ENCODE assay signal across 7 mouse cellular contexts in genomic region chr12:76547409-76548081, GRCm38 (mm10). TPM values are rescaled to one million over a fixed set of nuclear protein-coding genes. Genes with fewer than 3 reads are reported as not detected.
DNase-seq lines count a peak whose midpoint lies in the region; ATAC-seq and TF ChIP-seq lines count a peak whose summit lies in the region.

No protein-coding gene starts in this region.

- H3K9ac ChIP-seq in intestine, embryonic 14.5 days (ENCODE audit: low read length) = peak overlapping the region; percentile 11; the same call in 1 of the 2 replicates
- H3K9ac ChIP-seq in lung, postnatal 0 days (replicated peaks; ENCODE audit: low read depth) = no peak overlapping the region

- no peak for TF ChIP-seq POLR2A in bone marrow, adult 2 months (IDR thresholded peaks at IDR 0.05; ENCODE audit: borderline replicate concordance, control insufficient read depth, low read depth, low read length)

- peak overlapping the region; percentile 78 for H3K27ac ChIP-seq in bone marrow, adult 2 months (ENCODE audit: control insufficient read depth, insufficient read depth, low read depth, low read length, poor library complexity)
- H3K27ac ChIP-seq in embryonic facial prominence, embryonic 10.5 days (replicated peaks) = peak overlapping the region; percentile 74
- peak overlapping the region; percentile 84 for H3K27ac ChIP-seq in intestine, embryonic 14.5 days (ENCODE audit: low read depth)
- peak overlapping the region; percentile 67 for H3K27ac ChIP-seq in lung, postnatal 0 days (ENCODE audit: low read length)

- H3K4me1 ChIP-seq in bone marrow, adult 2 months (ENCODE audit: control insufficient read depth, insufficient read depth, low read length) = peaks cover 9% of the 10 kb centered on the region
- peaks cover 50% of the 10 kb centered on the region for H3K4me1 ChIP-seq in embryonic facial prominence, embryonic 10.5 days
- peaks cover 38% of the 10 kb centered on the region for H3K4me1 ChIP-seq in intestine, embryonic 14.5 days (replicated peaks; ENCODE audit: control insufficient read depth, insufficient read depth, low read length)
- H3K4me1 ChIP-seq in lung, postnatal 0 days (ENCODE audit: insufficient read depth, low read depth, low read length) = peaks cover 9% of the 10 kb centered on the region; the same call in 1 of the 2 replicates

- peak overlapping the region; percentile 44 for H3K4me2 ChIP-seq in intestine, embryonic 14.5 days (ENCODE audit: low read length)
- peak overlapping the region; percentile 44 for H3K4me2 ChIP-seq in lung, postnatal 0 days (replicated peaks; ENCODE audit: low read depth, low read length)

- WGBS in bone marrow, adult 2 months = 36% methylated on average over 13 of the region's 13 CpGs
- WGBS in embryonic facial prominence, embryonic 10.5 days = 12% methylated on average over 13 of the region's 13 CpGs
- 29% methylated on average over 13 of the region's 13 CpGs for WGBS in intestine, embryonic 14.5 days
- 38% methylated on average over 13 of the region's 13 CpGs for WGBS in lung, postnatal 0 days

- peaks cover 54% of the 10 kb centered on the region for H3K27me3 ChIP-seq in embryonic facial prominence, embryonic 10.5 days (replicated peaks; ENCODE audit: low read depth, poor library complexity, severe bottlenecking)
- H3K27me3 ChIP-seq in intestine, embryonic 14.5 days (replicated peaks; ENCODE audit: control insufficient read depth, insufficient read depth, low read length) = no peaks in the 10 kb centered on the region
- H3K27me3 ChIP-seq in lung, postnatal 0 days (replicated peaks; ENCODE audit: insufficient read depth, low read length) = no peaks in the 10 kb centered on the region

- H3K4me3 ChIP-seq in bone marrow, adult 2 months (replicated peaks; ENCODE audit: control insufficient read depth, low read depth, low read length) = peak overlapping the region; percentile 49
- peak overlapping the region; percentile 40; the same call in 1 of the 2 replicates for H3K4me3 ChIP-seq in embryonic facial prominence, embryonic 10.5 days
- H3K4me3 ChIP-seq in intestine, embryonic 14.5 days (ENCODE audit: low read depth, low read length) = no peak overlapping the region
- H3K4me3 ChIP-seq in lung, postnatal 0 days (ENCODE audit: low read depth, low read length) = no peak overlapping the region

- ATAC-seq in intestine, embryonic 14.5 days (replicated peaks; ENCODE audit: low FRiP score, low TSS enrichment, low read depth) = peak; percentile 77
- peak; percentile 88 for ATAC-seq in lung, postnatal 0 days

- TF ChIP-seq EP300 in lung, postnatal 0 days (IDR thresholded peaks at IDR 0.05) = no peak

- peak; percentile 61 for DNase-seq in embryonic facial prominence, embryonic 10.5 days (ENCODE audit: low spot score)
- peak; percentile 80 for DNase-seq in intestine, embryonic 14.5 days (ENCODE audit: low spot score)
- DNase-seq in lung, postnatal 0 days (ENCODE audit: low spot score) = peak; percentile 92
- peak; percentile 43 to 47 for DNase-seq in thymus, postnatal 10 days (ENCODE audit: low spot score in 2 of 2)
- DNase-seq in left cerebral cortex, postnatal 25 days (ENCODE audit: low spot score in 2 of 2) = no peak
- DNase-seq in spleen, postnatal 14 days (ENCODE audit: low spot score in 2 of 2) = no peak

- H3K9me3 ChIP-seq in embryonic facial prominence, embryonic 10.5 days = no peaks in the 10 kb centered on the region
- no peaks in the 10 kb centered on the region for H3K9me3 ChIP-seq in intestine, embryonic 14.5 days (ENCODE audit: control insufficient read depth, low read length)
- H3K9me3 ChIP-seq in lung, postnatal 0 days (ENCODE audit: low read length) = no peaks in the 10 kb centered on the region

- no peak for TF ChIP-seq CTCF in bone marrow, adult 2 months (IDR thresholded peaks at IDR 0.05; ENCODE audit: control insufficient read depth, insufficient read depth, low read length)
- TF ChIP-seq CTCF in lung, postnatal 0 days (IDR thresholded peaks at IDR 0.05) = no peak

- intact Hi-C loops in left cerebral cortex, postnatal 25 days (cut with DNase I) = loop anchor here (2.0 to 5.0 kb wide), 2 partner anchors 47 to 180 kb away; partner anchors contain the start of gene Zbtb25

- H3K36me3 ChIP-seq in embryonic facial prominence, embryonic 10.5 days (replicated peaks) = no peaks in the 10 kb centered on the region
- H3K36me3 ChIP-seq in intestine, embryonic 14.5 days (ENCODE audit: control insufficient read depth, insufficient read depth, low read length) = no peaks in the 10 kb centered on the region
- no peaks in the 10 kb centered on the region for H3K36me3 ChIP-seq in lung, postnatal 0 days (ENCODE audit: insufficient read depth, low read length)

RNA-seq across cellular contexts. Expression of gene Plekhg3, which starts 16.9 kb away (rescaled TPM):
- polyA plus RNA-seq in bone marrow, adult 2 months (2011; ENCODE audit: insufficient read depth, insufficient read length, low replicate concordance, missing spikeins) = 9.6 and 24.0 TPM in 2 replicates
- polyA plus RNA-seq in embryonic facial prominence, embryonic 10.5 days (2016; fragmentation: Nextera tagmentation; extraction: Ambion mirVana) = 3.3 and 3.9 TPM in 2 replicates
- polyA plus RNA-seq in intestine, embryonic 14.5 days (2014; fragmentation: Nextera tagmentation; extraction: Ambion mirVana) = 9.5 and 10.4 TPM in 2 replicates
- polyA plus RNA-seq in lung, postnatal 0 days (2015; fragmentation: Nextera tagmentation; extraction: Ambion mirVana) = 2.1 and 2.9 TPM in 2 replicates
- 10 to 100 TPM; 11.4 to 11.9 TPM for total RNA-seq in left cerebral cortex, postnatal 25 days (2021)

Comparison
In these comparisons a context has a peak if more than half of its experiments do, and no peak if none do; other contexts are left out.
1. H3K4me3 ChIP-seq: peak in bone marrow, adult 2 months (single experiment) and embryonic facial prominence, embryonic 10.5 days (single experiment); none in intestine, embryonic 14.5 days (single experiment) and lung, postnatal 0 days (single experiment).
2. DNase-seq: peak in embryonic facial prominence, embryonic 10.5 days (single experiment), intestine, embryonic 14.5 days (single experiment), lung, postnatal 0 days (single experiment) and thymus, postnatal 10 days (2 of 2); none in left cerebral cortex, postnatal 25 days (0 of 2) and spleen, postnatal 14 days (0 of 2).
3. Peak in every context shown above with its lines, with median percentiles within 50 percentile points of each other: H3K27ac ChIP-seq.